Mouse (Mus musculus) midbrain, embryonic 14.5 days (tissue): Measurements from ENCODE around the gene Cpb2. TPM values are rescaled to one million over a fixed set of nuclear protein-coding genes. Genes with fewer than 3 reads are reported as not detected.

ENCODE experiments used
- ATAC-seq: fragments of 200-750 bp; cut with Nextera tagmentation; 2 replicates; pipeline ENCODE4 v1.8.0; 2017; ENCODE audit warnings: moderate number of reproducible peaks, moderate library complexity; ENCODE audit not compliant: low FRiP score, low TSS enrichment
- DNase-seq: peaks from one replicate; pipeline ENCODE4 v3.0.0-alpha.2; 2015
- H3K27ac ChIP-seq: fragments of 300-500 bp; sonication (generic); replicated peaks from 2 replicates; pipeline ENCODE4 v1.5.1; 2014; ENCODE audit warnings: mild to moderate bottlenecking, low read depth, low read length, moderate library complexity
- H3K27me3 ChIP-seq: fragments of 300-500 bp; sonication (generic); 2 replicates; pipeline ENCODE4 v1.6.1; 2014; ENCODE audit warnings: low read length, control low read depth, mixed read lengths; ENCODE audit not compliant: control insufficient read depth, insufficient read depth
- H3K36me3 ChIP-seq: fragments of 300-500 bp; sonication (generic); 2 replicates; pipeline ENCODE4 v1.6.1; 2014; ENCODE audit warnings: low read length, control low read depth; ENCODE audit not compliant: control insufficient read depth, insufficient read depth
- H3K4me1 ChIP-seq: fragments of 300-500 bp; sonication (generic); 2 replicates; pipeline ENCODE4 v1.6.1; 2014; ENCODE audit warnings: mild to moderate bottlenecking, antibody characterized with exemption, low read length, control low read depth; ENCODE audit not compliant: control insufficient read depth, insufficient read depth
- H3K4me2 ChIP-seq: fragments of 300-500 bp; sonication (generic); 2 replicates; pipeline ENCODE4 v1.6.1; 2014; ENCODE audit warnings: mild to moderate bottlenecking, low read length, moderate library complexity
- H3K4me3 ChIP-seq: fragments of 300-500 bp; sonication (generic); replicated peaks from 2 replicates; pipeline ENCODE4 v1.5.1; 2014; ENCODE audit warnings: low read depth, low read length
- H3K9ac ChIP-seq: fragments of 300-500 bp; sonication (generic); replicated peaks from 2 replicates; pipeline ENCODE4 v1.6.1; 2014; ENCODE audit warnings: mild to moderate bottlenecking, low read length, moderate library complexity
- H3K9me3 ChIP-seq: fragments of 300-500 bp; sonication (generic); 2 replicates; pipeline ENCODE4 v1.6.1; 2016; ENCODE audit warnings: low read length, control low read depth, mixed read lengths; ENCODE audit not compliant: control insufficient read depth
- WGBS: fragments of 180-500 bp; shearing (Covaris S2); extraction: QIAGEN DNeasy Blood & Tissue Kit; methylation state at CpG from one replicate; pipeline ENCODE4 v1.1.7; 2014; 5-methylcytosine and 5-hydroxymethylcytosine counted together
- microRNA-seq: library from miRNA; unstranded; fragments of <30 nt; microRNA quantifications from one replicate; pipeline ENCODE4, GENCODE M21; 2016
- polyA plus RNA-seq: library from polyadenylated mRNA; unstranded; fragments of >200 nt; fragmentation: Nextera tagmentation; extraction: Ambion mirVana; gene quantifications from 2 replicates; pipeline ENCODE4 v1.2.1, GENCODE M21; 2014

The Cpb2 gene
- polyA plus RNA-seq, 1 experiment from 2014 or later, result not detected

GRCm38 (mm10) chr14:75314484-75314883 lies 72.4 kb downstream of the Cpb2 start:
- Histone ChIP-seq H3K27me3 (no peaks in the 10 kb centered on the region), H3K9me3 (no peaks in the 10 kb centered on the region), H3K4me2 (no peak overlapping the region), H3K27ac (no peak overlapping the region), H3K4me1 (no peaks in the 10 kb centered on the region), H3K9ac (no peak overlapping the region), H3K4me3 (no peak overlapping the region), H3K36me3 (0 out of 2 replicates have a peak, but pooled peaks cover 7% of the 10 kb centered on the region)
- whole genome bisulfite sequencing, result 61% methylated on average over 2 of the region's 2 CpGs
- DNase-seq, result no peak
- ATAC-seq, result no peak

- H3K27me3 ChIP-seq, result no peaks in the 10 kb centered on the region
- H3K4me3 ChIP-seq, result no peak overlapping the region
- ATAC-seq, result no peak
- DNase-seq, result no peak
- WGBS, result 91% methylated on average over 2 of the region's 2 CpGs
- H3K4me1 ChIP-seq, result no peaks in the 10 kb centered on the region
- no peak overlapping the region for H3K4me2 ChIP-seq
- H3K36me3 ChIP-seq, result peaks cover 21% of the 10 kb centered on the region
- no peaks in the 10 kb centered on the region for H3K9me3 ChIP-seq
- H3K27ac ChIP-seq, result no peak overlapping the region
- no peak overlapping the region for H3K9ac ChIP-seq
These were observed 76.6 kb downstream of the Cpb2 start for GRCm38 (mm10) chr14:75318736-75319135.

DNA sequence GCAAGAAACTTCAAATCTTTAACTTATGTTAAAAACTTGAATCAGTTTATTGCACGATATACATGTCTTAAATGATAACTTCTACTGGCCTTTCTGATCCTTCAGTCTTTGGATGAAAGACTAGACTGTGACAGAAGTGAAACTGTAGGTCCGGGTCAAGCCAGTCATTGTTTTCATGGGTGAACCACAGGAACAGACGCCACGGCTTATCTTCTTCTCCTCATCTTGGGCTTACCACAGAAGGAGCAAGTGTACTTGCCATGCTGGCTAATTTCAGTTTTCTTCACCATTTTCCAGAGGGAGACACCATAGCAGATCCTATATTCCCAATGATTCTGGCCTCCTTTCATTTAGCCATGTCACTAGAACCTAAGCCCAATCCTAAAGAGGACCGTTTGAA lies 78.2 kb downstream of the Cpb2 start:
- ATAC-seq (no peak), DNase-seq (no peak)
- Histone ChIP-seq H3K27me3 (no peaks in the 10 kb centered on the region), H3K9me3 (no peaks in the 10 kb centered on the region), H3K27ac (no peak overlapping the region), H3K4me1 (no peaks in the 10 kb centered on the region), H3K36me3 (peaks cover 33% of the 10 kb centered on the region), H3K9ac (no peak overlapping the region), H3K4me3 (no peak overlapping the region), H3K4me2 (no peak overlapping the region)
- WGBS, result 95% methylated on average over 5 of the region's 5 CpGs

DNA sequence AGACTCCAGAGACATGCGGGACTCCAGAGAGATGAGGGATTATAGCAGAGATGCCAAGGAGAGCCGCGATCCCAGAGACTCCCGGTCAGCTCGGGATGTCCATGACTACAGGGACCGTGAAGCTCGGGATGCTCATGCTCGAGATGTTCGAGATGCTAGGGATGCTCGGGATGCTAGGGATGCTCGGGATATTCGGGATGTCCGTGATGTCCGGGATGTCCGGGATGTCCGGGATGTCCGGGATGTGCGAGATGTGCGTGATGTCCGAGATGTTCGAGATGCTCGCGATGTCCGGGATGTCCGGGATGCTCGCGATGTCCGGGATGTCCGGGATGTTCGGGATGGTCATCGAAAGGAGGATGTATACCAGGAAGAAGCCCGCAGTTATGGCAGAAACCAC lies 81.3 kb downstream of the Cpb2 start:
- Histone ChIP-seq H3K4me1 (no peaks in the 10 kb centered on the region), H3K27ac (no peak overlapping the region), H3K36me3 (peaks cover 51% of the 10 kb centered on the region), H3K27me3 (no peaks in the 10 kb centered on the region), H3K9me3 (no peaks in the 10 kb centered on the region), H3K4me3 (no peak overlapping the region), H3K4me2 (no peak overlapping the region), H3K9ac (no peak overlapping the region)
- 98% methylated on average over 32 of the region's 32 CpGs for WGBS
- no peak for DNase-seq
- no peak for ATAC-seq

GRCm38 (mm10) chr14:75328062-75328461 lies 86.0 kb downstream of the Cpb2 start:
- no peaks in the 10 kb centered on the region for H3K4me1 ChIP-seq
- H3K36me3 ChIP-seq, result peaks cover 71% of the 10 kb centered on the region
- DNase-seq (no peak), ATAC-seq (no peak)
- no peak overlapping the region for H3K27ac ChIP-seq
- no peak overlapping the region for H3K4me2 ChIP-seq
- no peaks in the 10 kb centered on the region for H3K27me3 ChIP-seq
- H3K9ac ChIP-seq, result no peak overlapping the region
- no peaks in the 10 kb centered on the region for H3K9me3 ChIP-seq
- WGBS, result 86% methylated on average over 8 of the region's 8 CpGs
- H3K4me3 ChIP-seq, result no peak overlapping the region

DNA sequence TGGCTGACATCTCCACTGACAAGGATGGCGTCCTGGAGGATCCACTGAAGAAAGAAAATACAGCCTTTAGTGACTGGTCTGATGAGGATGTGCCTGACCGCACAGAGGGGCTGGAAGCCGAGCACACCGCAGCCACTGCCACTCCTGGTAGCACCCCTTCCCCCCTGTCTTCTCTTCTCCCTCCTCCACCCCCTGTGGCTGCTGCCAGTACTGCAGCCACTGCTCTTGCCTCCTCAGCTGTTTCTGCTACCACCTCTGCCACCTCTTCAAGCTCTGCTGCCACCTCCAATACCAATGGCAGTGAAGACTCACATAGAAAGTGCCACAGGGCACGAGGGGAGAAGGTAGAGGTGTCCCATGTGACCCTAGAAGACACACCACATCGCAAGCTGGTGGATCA lies 88.5 kb downstream of the Cpb2 start:
- Histone ChIP-seq H3K36me3 (peaks cover 55% of the 10 kb centered on the region), H3K9me3 (no peaks in the 10 kb centered on the region), H3K4me1 (no peaks in the 10 kb centered on the region), H3K4me3 (no peak overlapping the region), H3K27me3 (no peaks in the 10 kb centered on the region), H3K9ac (no peak overlapping the region), H3K27ac (no peak overlapping the region), H3K4me2 (no peak overlapping the region)
- WGBS, result 81% methylated on average over 6 of the region's 6 CpGs
- peak; percentile 47 for DNase-seq
- no peak for ATAC-seq

Small RNAs within 50 kb of the gene (microRNA-seq; reads per million reads assigned to microRNA genes)
- gene Gm44482, result not detected

Other genes starting within 250 kb of the Cpb2 start
- gene Rubcnl, start 226.3 kb upstream of the Cpb2 start, polyA plus RNA-seq, result 0.08 and 0.13 TPM in 2 replicates
- gene Lrrc63, start 111.4 kb upstream of the Cpb2 start, polyA plus RNA-seq, result 0.08 TPM in 1 of 2 replicates, not detected in the other
- 5.1 and 19.0 TPM in 2 replicates for gene Lcp1, start 111.2 kb upstream of the Cpb2 start, polyA plus RNA-seq
- 34.5 and 40.1 TPM in 2 replicates for gene Zc3h13, start 42.1 kb downstream of the Cpb2 start, polyA plus RNA-seq
- 2.6 and 5.6 TPM in 2 replicates for gene Siah3, start 213.7 kb downstream of the Cpb2 start, polyA plus RNA-seq